Mouse (Mus musculus): Measurements from ENCODE around the gene Casp12. TPM values are rescaled to one million over a fixed set of nuclear protein-coding genes. Genes with fewer than 3 reads are reported as not detected.

Casp12 gene
- total and polyA plus RNA-seq, 3 experiments: not detected

- Histone ChIP-seq H3K4me3 (ENCODE audit: control insufficient read depth in 1 of 2, insufficient read depth in 1 of 2, low read depth in 2 of 2, low read length in 2 of 2) (no peak overlapping the region), H3K27ac (ENCODE audit: control insufficient read depth, low read depth, low read length) (no peak overlapping the region), H3K4me1 (ENCODE audit: control insufficient read depth in 1 of 2, insufficient read depth in 2 of 2, low read length in 2 of 2) (no peaks in the 10 kb centered on the region), H3K27me3 (ENCODE audit: control insufficient read depth in 1 of 2, insufficient read depth in 2 of 2, low read length in 2 of 2) (no peaks in the 10 kb centered on the region), H3K36me3 (ENCODE audit: control insufficient read depth in 1 of 2, insufficient read depth in 2 of 2, low read length in 2 of 2) (no peaks in the 10 kb centered on the region), H3K9me3 (replicated peaks; ENCODE audit: insufficient read depth, low read length) (no peaks in the 10 kb centered on the region), H3K79me2 (ENCODE audit: control insufficient read depth, insufficient read depth, low read length, poor library complexity) (no peaks in the 10 kb centered on the region), H3K9ac (ENCODE audit: control insufficient read depth, low read depth, low read length, poor library complexity, severe bottlenecking) (no peak overlapping the region)
- no peak for DNase-seq (ENCODE audit: low read depth, low spot score)
- no peak for TF ChIP-seq EP300 (IDR thresholded peaks at IDR 0.05; ENCODE audit: low read depth in 1 of 2, low read length in 2 of 2)
- no peak for TF ChIP-seq TBP (IDR thresholded peaks at IDR 0.05; ENCODE audit: low read depth, low read length)
- TF ChIP-seq MXI1 (IDR thresholded peaks at IDR 0.05; ENCODE audit: low read depth, low read length): no peak
- no peak for TF ChIP-seq KAT2A (conservative IDR thresholded peaks at IDR 0.05; ENCODE audit: low read depth, low read length)
- no peak for TF ChIP-seq USF2 (IDR thresholded peaks at IDR 0.05; ENCODE audit: borderline replicate concordance in 1 of 2, insufficient read depth in 1 of 2, low read depth in 1 of 2, low read length in 2 of 2)
- TF ChIP-seq ZKSCAN1 (IDR thresholded peaks at IDR 0.05; ENCODE audit: low read depth, low read length): no peak
- TF ChIP-seq POLR2AphosphoS2 (IDR thresholded peaks at IDR 0.05; ENCODE audit: low read length): no peak
- no peak for TF ChIP-seq CHD2 (IDR thresholded peaks at IDR 0.05; ENCODE audit: low read length)
- no peak for TF ChIP-seq ZC3H11A (IDR thresholded peaks at IDR 0.05; ENCODE audit: low read depth, low read length)
These were observed 72.6 kb downstream of the Casp12 start for GRCm38 (mm10) chr9:5417871-5418270.

Other genes with a start within 250 kb of the Casp12 start
- gene Casp1, start 46.9 kb upstream of the Casp12 start, total RNA-seq (2012; rRNA removed): 0.73 and 1.4 TPM in 2 replicates
- gene Casp1, start 46.9 kb upstream of the Casp12 start, polyA plus RNA-seq (2012; ENCODE audit: insufficient read depth in 1 of 2, insufficient read length in 2 of 2, low read depth in 1 of 2, low replicate concordance in 2 of 2, missing spikeins in 1 of 2): under 1 TPM in 1 of 2 experiments, not detected in 1; 0.17 TPM
- gene Casp4, start 36.6 kb upstream of the Casp12 start, total RNA-seq (2012; rRNA removed): 0.62 and 1.1 TPM in 2 replicates
- under 1 TPM in 1 of 2 experiments, not detected in 1; 0.11 TPM for gene Casp4, start 36.6 kb upstream of the Casp12 start, polyA plus RNA-seq (2012; ENCODE audit: insufficient read depth in 1 of 2, insufficient read length in 2 of 2, low read depth in 1 of 2, low replicate concordance in 2 of 2, missing spikeins in 1 of 2)

Data from MEL (cell line).